Mouse (Mus musculus) natural killer cell, adult 2 months (primary cell): ENCODE measurements at regions not wholly inside any gene's neighbourhood (a gene's known extent, or its start where the extent isn't known, plus 50 kb on each side); places are given as distances from the start of the nearest gene placed in this dataset.

Experiments used
- DNase-seq, 2 experiments: peaks; one replicate each; pipeline ENCODE4 v3.0.0; 2022; ENCODE audit warnings: low spot score in 2 of 2

- no peak for DNase-seq
Measured at GRCm38 (mm10) chr5:64605991-64606390, 197.2 kb upstream of the Klf3 start.

GRCm38 (mm10) chr5:64609378-64610087 is 193.7 kb upstream of the Klf3 start:
- DNase-seq, result peak; percentile 11 to 16

- DNase-seq, result no peak
Measured at GRCm38 (mm10) chr5:64610146-64610545, 193.0 kb upstream of the Klf3 start.

- DNase-seq, result no peak
Measured at GRCm38 (mm10) chr5:64610562-64611405, 192.4 kb upstream of the Klf3 start.

GRCm38 (mm10) chr5:64612017-64612416 is 191.2 kb upstream of the Klf3 start:
- no peak for DNase-seq

- no peak for DNase-seq
Measured at GRCm38 (mm10) chr5:64613696-64614095, 189.5 kb upstream of the Klf3 start.

GRCm38 (mm10) chr5:64618126-64618525 is 185.1 kb upstream of the Klf3 start:
- no peak for DNase-seq

- DNase-seq, result no peak
Measured at GRCm38 (mm10) chr5:64619752-64620151, 183.4 kb upstream of the Klf3 start.

GRCm38 (mm10) chr5:64620726-64621125 is 182.5 kb upstream of the Klf3 start:
- DNase-seq, result no peak

GRCm38 (mm10) chr5:64621386-64621785 is 181.8 kb upstream of the Klf3 start:
- no peak for DNase-seq

GRCm38 (mm10) chr5:64623653-64624052 is 179.5 kb upstream of the Klf3 start:
- DNase-seq, result no peak

- no peak for DNase-seq
Measured at GRCm38 (mm10) chr5:64624205-64624604, 179.0 kb upstream of the Klf3 start.

- no peak for DNase-seq
Measured at GRCm38 (mm10) chr5:64625421-64625820, 177.8 kb upstream of the Klf3 start.

GRCm38 (mm10) chr5:64625841-64626298 is 177.3 kb upstream of the Klf3 start:
- no peak for DNase-seq

- DNase-seq, result peak in 1 of 2 experiments; percentile 15
Measured at GRCm38 (mm10) chr5:64626351-64626750, 176.8 kb upstream of the Klf3 start.

- DNase-seq, result no peak
Measured at GRCm38 (mm10) chr5:64630582-64630981, 172.6 kb upstream of the Klf3 start.

GRCm38 (mm10) chr5:64632171-64632570 is 171.0 kb upstream of the Klf3 start:
- DNase-seq, result no peak

- no peak for DNase-seq
Measured at GRCm38 (mm10) chr5:64634008-64634407, 169.2 kb upstream of the Klf3 start.

GRCm38 (mm10) chr5:64634721-64635120 is 168.5 kb upstream of the Klf3 start:
- no peak for DNase-seq

- no peak for DNase-seq
Measured at GRCm38 (mm10) chr5:64636301-64636700, 166.9 kb upstream of the Klf3 start.

- no peak for DNase-seq
Measured at GRCm38 (mm10) chr5:64643584-64643983, 159.6 kb upstream of the Klf3 start.

- no peak for DNase-seq
Measured at GRCm38 (mm10) chr5:64647417-64648125, 155.6 kb upstream of the Klf3 start.
